Mouse (Mus musculus) cortical plate, adult 2 months (tissue): ENCODE measurements around the gene Borcs8. TPM values are rescaled to one million over a fixed set of nuclear protein-coding genes. Genes with fewer than 3 reads are reported as not detected.

Experiments
- H3K27ac ChIP-seq: fragments of 200-500 bp; 2 replicates; pipeline ENCODE4 v1.5.1; 2012; ENCODE audit warnings: low read length, control low read depth, inconsistent platforms; ENCODE audit not compliant: insufficient read depth
- H3K4me1 ChIP-seq: fragments of 200-500 bp; 2 replicates; pipeline ENCODE4 v1.6.1; 2011; ENCODE audit warnings: low read length; ENCODE audit not compliant: control insufficient read depth, insufficient read depth
- H3K4me3 ChIP-seq: fragments of 200-500 bp; 2 replicates; pipeline ENCODE4 v1.5.1; 2011; ENCODE audit warnings: mild to moderate bottlenecking, low read length, control low read depth; ENCODE audit not compliant: insufficient read depth
- CTCF ChIP-seq: fragments of 200-500 bp; IDR thresholded peaks from 2 replicates; pipeline ENCODE4 v1.5.1; 2011; ENCODE audit warnings: mild to moderate bottlenecking, control low read depth, low read length; ENCODE audit not compliant: insufficient read depth; ENCODE audit errors: extremely low read depth
- POLR2A ChIP-seq: fragments of 200-500 bp; IDR thresholded peaks from 2 replicates; pipeline ENCODE4 v1.6.1; 2011; ENCODE audit warnings: mild to moderate bottlenecking, low read length, control low read depth; ENCODE audit not compliant: insufficient read depth; ENCODE audit errors: extremely low read depth
- polyA plus RNA-seq: library from polyadenylated mRNA; depleted of rRNA; stranded (reverse); fragments of >200 nt; gene quantifications from 2 replicates; pipeline ENCODE4 v1.2.3, GENCODE M21; 2012

Gene Borcs8
- polyA plus RNA-seq, 1 experiment = 107 TPM

DNA sequence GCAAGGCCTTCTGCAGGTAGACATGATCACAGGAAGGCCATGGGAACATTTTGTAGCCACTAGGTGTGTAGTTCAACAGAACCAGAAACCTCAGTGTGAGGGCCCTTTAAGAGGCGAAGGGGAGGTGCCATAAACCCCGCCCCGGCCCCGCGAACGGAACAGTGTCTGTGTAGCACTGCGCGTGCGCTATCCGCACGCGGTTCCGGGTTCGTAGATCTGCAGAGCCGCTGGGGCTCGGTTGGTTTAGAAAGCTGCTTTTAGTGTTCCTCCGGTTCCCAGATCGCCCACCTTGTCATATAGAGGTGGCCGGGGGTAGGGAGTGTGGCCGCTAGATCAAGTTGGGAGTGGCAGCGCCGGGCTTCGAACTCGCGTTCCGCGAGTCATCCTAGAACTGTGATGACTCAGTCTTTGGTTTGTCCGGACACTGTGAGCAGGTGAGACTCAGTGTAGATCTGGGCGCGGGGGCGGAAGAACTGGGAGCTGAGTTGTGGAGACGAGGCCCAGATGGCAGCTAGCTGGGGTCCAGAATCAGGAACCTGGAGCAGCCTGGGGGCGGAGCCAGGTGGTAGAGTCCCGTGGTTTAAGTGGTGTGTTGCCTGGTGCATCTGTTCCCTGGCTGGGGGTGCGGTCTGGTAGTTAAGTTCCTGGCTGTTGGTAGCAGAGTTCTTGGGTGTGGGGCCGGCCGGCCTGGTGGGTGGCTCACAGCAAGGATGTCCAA lies 8.0 kb upstream of the Borcs8 start, which contains the start of gene Nr2c2ap:
Gene Nr2c2ap (plus strand): TSS at position 168 of the 718 bp plus-strand sequence.
- peaks cover 3% of the 10 kb centered on the region for H3K4me1 ChIP-seq
- no peak within 1 kb of the TSS for H3K27ac ChIP-seq
- TF ChIP-seq POLR2A (peak; percentile 62; the same call in 1 of the 2 replicates), CTCF (no peak)
- H3K4me3 ChIP-seq = peak within 1 kb of the TSS; percentile 64

DNA sequence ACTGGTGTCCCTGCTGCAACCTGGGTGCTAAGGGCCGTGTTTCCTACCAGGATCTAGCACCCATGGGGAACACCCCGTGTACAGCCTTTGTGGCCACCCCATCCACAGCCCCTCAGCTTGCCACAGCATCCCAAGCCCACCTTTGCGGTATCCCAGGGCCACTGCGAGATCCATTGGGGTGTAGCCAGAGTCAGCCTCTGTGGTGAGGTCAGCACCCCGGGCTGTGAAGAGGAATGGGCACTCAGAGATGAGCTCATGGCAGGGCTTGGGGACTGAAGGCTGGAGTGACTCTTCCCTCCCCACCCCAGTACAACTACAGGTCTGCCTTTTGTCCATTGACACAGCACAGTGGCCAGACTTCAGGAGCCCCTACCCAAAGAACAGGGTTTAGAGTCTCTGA lies 5.2 kb upstream of the Borcs8 start:
- Histone ChIP-seq H3K4me1 (peaks cover 8% of the 10 kb centered on the region), H3K4me3 (no peak overlapping the region), H3K27ac (no peak overlapping the region)
- no peak for TF ChIP-seq CTCF
- TF ChIP-seq POLR2A = no peak

DNA sequence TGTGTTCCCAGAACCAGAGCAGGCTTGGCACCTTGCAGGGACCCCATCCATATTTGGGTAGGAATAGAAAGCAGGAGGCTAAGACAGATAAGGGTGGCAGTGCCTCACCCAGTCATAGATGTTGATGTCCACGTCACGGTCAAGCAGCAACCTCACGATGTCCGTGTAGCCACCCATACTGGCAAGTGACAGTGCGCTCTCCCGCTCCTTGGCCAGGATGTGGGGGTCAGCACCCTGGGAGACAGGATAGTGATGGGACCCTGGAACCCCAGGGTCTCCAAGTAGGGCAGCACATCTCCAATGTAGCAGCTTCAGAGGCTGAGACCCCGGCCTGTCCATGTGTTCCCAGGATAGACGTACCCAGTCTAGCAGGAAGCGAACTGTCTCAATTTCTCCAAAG lies 4.4 kb upstream of the Borcs8 start:
- no peak for TF ChIP-seq POLR2A
- no peak for TF ChIP-seq CTCF
- peaks cover 8% of the 10 kb centered on the region for H3K4me1 ChIP-seq

DNA sequence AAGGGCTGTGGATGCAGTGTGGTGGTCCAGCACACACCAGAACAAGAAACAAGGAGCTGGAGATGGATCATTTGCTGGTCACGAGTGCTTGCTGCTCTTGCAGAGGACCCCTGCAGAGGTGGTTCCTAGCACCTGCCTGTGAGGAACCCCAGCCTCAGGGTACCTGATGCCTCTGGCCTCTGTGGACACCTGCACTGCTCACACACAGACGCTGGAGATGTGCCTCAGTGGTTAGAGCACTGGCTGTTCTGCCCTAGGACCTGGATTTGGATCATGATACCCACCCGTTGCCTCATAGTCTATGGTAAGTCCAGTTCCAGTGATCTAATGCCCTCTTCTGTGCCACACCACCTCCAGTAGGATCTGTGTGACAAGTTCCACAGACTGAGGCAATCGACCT lies 2.7 kb upstream of the Borcs8 start:
- peaks cover 13% of the 10 kb centered on the region for H3K4me1 ChIP-seq
- no peak for TF ChIP-seq POLR2A
- no peak for TF ChIP-seq CTCF

More for the DNA sequence above, 4.4 kb upstream of the Borcs8 start:
- Histone ChIP-seq H3K4me3 (no peak overlapping the region), H3K27ac (no peak overlapping the region)

DNA sequence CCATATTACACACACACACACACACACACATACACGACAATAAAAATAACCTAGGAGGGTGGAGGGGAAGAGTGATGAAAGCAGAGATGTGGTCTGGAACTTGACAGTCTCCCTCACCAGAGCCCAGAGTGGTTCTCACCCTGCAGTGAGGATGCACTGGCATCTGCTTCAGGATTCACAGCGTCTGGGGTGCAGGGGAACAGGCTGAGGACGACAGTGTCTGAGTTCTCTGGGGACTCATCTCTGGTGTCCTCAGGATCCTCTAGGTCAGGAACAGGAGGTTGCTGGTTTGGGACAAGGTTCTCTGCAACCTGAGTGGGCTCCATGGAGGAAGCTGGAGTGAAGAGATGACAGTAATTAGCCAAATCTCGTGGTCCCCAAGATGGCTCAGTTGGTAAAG lies 1.4 kb upstream of the Borcs8 start:
- TF ChIP-seq CTCF = no peak
- TF ChIP-seq POLR2A = no peak
- Histone ChIP-seq H3K4me1 (peaks cover 11% of the 10 kb centered on the region), H3K4me3 (no peak overlapping the region; the same call in 1 of the 2 replicates), H3K27ac (no peak overlapping the region)

More for the DNA sequence above, 2.7 kb upstream of the Borcs8 start:
- H3K27ac ChIP-seq = no peak overlapping the region
- no peak overlapping the region for H3K4me3 ChIP-seq

DNA sequence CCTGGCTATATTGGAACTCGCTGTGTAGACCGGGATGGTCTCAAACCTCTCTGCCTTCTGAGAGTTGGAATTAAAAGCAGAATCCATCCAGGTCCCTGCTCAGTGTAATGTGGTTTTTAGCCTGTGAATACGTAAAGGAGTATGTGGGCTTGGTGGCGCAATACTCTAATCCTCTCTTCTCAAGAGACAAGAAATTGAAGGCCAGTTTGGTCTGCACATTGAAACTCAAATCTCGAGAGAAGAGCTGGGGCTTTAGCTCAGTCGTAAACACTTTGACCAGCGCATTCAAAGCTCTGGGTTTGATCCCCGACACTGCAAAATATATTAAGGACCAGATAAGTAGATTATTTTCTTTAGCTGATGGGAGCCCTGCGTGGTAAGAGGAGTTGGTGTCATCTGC lies 682 bp downstream of the Borcs8 start:
- H3K27ac ChIP-seq = no peak overlapping the region
- H3K4me3 ChIP-seq = peak overlapping the region; percentile 67
- no peak for TF ChIP-seq POLR2A
- TF ChIP-seq CTCF = no peak
- H3K4me1 ChIP-seq = peaks cover 11% of the 10 kb centered on the region

DNA sequence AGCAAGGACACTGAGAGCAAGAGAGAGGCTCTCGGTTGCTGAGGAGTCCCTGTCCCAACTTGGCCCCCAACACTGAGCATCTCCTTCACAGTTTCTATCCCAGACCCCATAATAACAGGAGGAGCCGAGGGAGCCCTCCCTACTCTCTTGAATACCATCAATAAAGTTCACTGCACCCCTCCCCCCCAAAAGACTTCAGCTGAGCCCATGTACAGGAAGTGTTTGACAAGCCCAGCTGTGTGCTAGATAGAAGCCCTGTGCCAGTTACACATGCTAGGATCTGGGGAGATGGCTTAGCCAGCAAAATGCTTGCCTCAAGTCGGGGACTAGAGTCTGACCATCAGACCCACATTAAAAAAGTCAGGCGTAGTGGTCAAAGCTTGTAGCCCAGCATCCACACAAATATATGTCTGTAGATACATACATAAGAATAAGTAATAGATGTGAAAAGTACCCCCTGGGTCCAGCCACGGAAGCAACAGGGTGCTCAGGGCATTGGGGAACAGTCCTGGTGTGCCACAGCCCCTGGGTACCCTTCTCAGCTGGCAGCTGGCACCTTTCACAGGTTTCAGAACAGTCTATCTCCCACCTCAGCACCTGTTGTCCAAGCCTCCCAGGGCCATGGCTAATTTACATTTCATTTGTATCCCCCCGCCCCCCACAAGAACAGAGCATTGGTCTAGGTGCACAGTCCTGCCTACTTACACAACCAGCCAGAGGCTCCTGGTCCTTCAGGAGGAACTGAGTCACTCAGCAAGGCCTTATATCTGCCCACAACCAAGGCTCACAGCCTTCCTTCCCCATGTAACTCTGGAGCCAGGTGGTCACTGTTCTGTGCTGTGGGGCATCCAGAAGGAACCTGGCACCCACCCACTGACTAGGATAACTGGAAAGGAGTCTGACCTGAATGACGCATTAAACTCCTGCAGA lies 8.6 kb downstream of the Borcs8 start:
- TF ChIP-seq CTCF (no peak), POLR2A (0 out of 2 replicates have a peak, but pooled peaks have one; percentile 5)
- Histone ChIP-seq H3K4me1 (no peaks in the 10 kb centered on the region), H3K4me3 (no peak overlapping the region), H3K27ac (no peak overlapping the region)

DNA sequence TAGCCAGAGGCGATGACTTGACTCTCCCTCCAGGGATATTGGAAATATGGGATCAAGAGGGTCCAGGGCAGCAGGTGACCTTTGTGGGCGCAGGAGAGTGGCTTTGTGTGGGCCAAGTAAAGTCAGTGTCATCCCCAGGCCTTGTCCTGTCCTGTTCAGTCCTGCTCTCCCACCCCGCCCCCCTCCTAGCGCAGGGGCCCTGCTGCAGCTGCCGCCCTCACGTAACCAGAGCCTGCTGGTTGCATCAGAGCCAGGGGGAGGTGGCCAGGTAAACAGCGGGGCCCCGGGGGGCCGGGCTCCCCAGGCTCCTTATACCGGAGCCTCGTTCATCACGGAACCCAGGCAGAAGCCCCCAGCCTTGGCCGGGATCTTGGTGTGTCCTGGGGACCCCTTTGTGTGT lies 10.9 kb downstream of the Borcs8 start:
- TF ChIP-seq POLR2A (no peak), CTCF (no peak)
- H3K27ac ChIP-seq = no peak overlapping the region
- no peak overlapping the region for H3K4me3 ChIP-seq
- no peaks in the 10 kb centered on the region for H3K4me1 ChIP-seq

DNA sequence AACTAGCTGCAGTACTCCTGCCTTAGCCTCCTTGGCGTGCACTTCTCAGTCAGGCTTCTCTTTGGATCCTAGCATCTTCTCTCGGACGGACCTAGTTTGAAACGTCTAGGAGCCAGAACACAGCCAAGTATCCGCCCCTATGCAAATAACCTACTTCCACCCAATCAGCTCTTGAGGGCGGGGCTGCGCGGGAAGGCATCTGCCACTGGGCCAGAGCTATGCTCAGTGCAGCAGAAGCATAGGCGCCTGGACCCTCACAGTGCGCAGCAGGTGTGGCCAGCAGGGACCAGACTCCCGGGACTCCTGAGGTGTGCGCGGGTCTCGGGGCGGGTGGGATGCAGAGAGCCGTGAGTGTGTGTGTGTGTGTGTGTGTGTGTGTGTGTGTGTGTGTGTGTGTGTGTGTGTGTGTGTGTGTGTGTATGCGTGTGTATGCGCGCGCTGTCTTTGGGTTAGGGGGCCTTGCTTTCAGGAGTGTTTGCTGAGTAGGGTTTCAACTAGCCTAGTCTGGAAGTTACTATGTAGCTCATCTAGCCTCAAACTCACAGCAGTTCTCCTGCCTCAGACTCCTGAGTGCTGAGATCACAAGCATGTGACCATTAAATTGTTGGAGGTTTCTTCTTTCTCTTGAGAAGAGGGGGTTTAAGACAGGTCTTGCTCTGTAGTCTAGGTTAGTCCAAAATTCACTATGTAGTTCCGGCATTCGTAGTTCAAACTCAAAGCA lies 13.4 kb downstream of the Borcs8 start:
- Histone ChIP-seq H3K27ac (no peak overlapping the region), H3K4me1 (no peaks in the 10 kb centered on the region), H3K4me3 (no peak overlapping the region)
- TF ChIP-seq CTCF (no peak), POLR2A (no peak)
